Mouse (Mus musculus) macrophage (primary cell): ENCODE data around the gene Glt1d1. TPM values are rescaled to one million over a fixed set of nuclear protein-coding genes. Genes with fewer than 3 reads are reported as not detected.

Experiments
- H3K27ac ChIP-seq: fragments of 350-480 bp; formaldehyde crosslinking; 2 replicates; pipeline ENCODE4 v1.9.0; 2021
- H3K36me3 ChIP-seq: fragments of 350-480 bp; formaldehyde crosslinking; 2 replicates; pipeline ENCODE4 v1.9.0; 2021; ENCODE audit errors: inconsistent target
- H3K4me3 ChIP-seq: fragments of 350-480 bp; formaldehyde crosslinking; 2 replicates; pipeline ENCODE4 v1.9.0; 2021; ENCODE audit errors: inconsistent target
- H3K79me2 ChIP-seq: fragments of 350-480 bp; formaldehyde crosslinking; 2 replicates; pipeline ENCODE4 v1.9.0; 2021; ENCODE audit errors: inconsistent target
- WGBS: methylation state at CpG from one replicate; pipeline ENCODE4 v1.1.7; 2026; ENCODE audit warnings: inconsistent platforms; ENCODE audit not compliant: missing documents; 5-methylcytosine and 5-hydroxymethylcytosine counted together
- polyA plus RNA-seq: library from polyadenylated mRNA; stranded (reverse); fragments of 250-400 nt; gene quantifications from 3 replicates; pipeline ENCODE4 v1.2.4, GENCODE M21; 2018; ENCODE audit warnings: inconsistent platforms

Gene Glt1d1
- polyA plus RNA-seq, 1 experiment from 2014 or later = 0.09 TPM

DNA sequence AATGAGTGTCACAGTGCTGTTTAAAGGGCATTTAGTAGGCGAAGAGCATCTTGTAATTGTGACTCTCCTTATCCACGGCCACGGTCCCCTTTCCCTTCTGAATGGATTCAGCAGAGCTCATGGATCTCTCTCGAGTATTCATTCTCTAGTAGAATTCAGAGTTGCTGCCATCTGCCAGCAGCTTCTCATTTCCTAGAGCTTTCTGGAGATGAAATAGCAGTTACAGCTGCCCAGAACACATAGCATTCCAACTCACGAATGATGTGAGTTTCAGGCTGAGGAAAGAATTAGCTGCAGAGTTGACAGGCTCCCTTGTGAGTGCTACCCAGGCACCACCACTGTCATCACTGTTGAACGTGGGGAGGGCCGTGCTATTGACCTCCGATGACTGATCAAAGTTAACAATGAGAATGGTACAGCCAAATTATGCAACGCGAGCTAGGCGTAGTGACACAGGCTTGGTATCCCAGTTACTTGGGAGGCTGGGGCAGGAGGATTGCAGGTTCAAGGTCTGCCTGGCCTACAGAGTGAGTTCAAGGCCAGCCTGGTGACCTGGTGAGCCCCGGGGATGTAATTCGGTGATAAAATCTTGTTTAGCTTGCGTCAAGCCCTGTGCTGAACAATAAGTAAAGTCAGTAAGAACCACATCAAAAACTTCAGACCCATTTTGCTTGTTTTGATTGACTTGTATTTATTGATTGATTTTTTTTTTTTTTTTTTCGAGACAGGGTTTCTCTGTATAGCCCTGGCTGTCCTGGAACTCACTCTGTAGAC, 9.3 kb downstream of the Glt1d1 start:
- Histone ChIP-seq H3K79me2 (no peaks in the 10 kb centered on the region), H3K27ac (no peak overlapping the region), H3K4me3 (no peak overlapping the region), H3K36me3 (no peaks in the 10 kb centered on the region)
- 98% methylated on average over 12 of the region's 15 CpGs for WGBS

DNA sequence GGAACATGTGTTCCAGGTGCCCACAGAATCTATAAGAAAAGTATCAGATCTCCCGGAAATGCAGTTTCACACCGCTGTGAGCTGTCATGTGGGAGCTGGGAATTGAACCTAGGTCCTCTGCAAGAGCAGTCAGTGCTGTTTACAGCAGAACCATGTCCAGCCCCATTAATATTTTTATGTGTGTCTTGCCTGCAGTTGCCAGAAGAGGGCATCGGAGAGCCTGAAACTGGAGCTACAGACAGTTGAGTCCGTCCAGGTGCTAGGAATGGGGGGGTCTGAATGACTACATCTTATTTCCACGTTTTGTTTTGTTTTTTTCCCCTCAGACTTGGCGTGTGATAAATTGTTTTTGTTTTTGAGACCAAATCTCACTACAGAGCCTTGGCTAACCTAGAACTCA, 16.0 kb downstream of the Glt1d1 start:
- Histone ChIP-seq H3K27ac (no peak overlapping the region), H3K36me3 (no peaks in the 10 kb centered on the region), H3K79me2 (no peaks in the 10 kb centered on the region), H3K4me3 (no peak overlapping the region)
- 76% methylated on average over 6 of the region's 6 CpGs for WGBS

DNA sequence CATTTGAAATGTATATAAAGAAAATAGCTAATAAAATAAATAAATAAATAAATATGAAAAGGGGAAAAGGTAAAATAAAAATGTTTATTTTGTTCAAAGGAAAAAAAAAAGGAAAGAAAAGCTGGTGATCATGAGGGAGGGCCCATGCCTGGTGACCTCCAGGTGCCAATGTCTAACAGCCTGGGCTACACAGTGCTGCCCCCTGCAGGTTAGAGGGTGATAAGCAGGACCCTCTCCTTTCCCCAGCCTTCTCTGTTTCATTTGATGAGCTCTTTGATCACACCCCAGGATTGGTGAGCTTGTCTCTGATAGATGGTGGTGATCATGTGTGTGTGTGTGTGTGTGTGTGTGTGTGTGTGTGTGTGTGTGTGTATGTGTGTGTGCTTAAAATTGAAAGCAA, 17.0 kb downstream of the Glt1d1 start:
- Histone ChIP-seq H3K79me2 (no peaks in the 10 kb centered on the region), H3K36me3 (no peaks in the 10 kb centered on the region), H3K27ac (no peak overlapping the region), H3K4me3 (no peak overlapping the region)

DNA sequence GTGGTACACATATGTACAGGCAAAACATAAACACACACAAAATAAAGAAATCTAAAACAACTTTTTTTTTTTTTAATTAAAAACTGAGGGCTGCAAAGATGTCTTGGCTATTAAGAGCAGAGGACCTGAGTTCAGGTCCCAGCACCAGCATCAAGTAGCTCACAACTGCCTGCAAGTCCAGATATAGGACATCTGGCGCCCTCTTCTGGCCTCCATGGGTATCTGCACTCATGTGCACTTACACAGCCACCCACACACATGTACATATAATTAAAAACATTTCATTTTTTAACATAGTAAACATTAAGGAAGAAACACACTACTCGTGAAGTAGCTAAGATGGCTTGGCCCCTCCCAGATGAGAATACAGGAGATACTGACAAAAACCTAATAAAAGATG, 26.2 kb downstream of the Glt1d1 start:
- no peaks in the 10 kb centered on the region for H3K79me2 ChIP-seq
- no peaks in the 10 kb centered on the region for H3K36me3 ChIP-seq
- no peak overlapping the region for H3K4me3 ChIP-seq
- WGBS = 92% methylated on average over 2 of the region's 2 CpGs
- H3K27ac ChIP-seq = no peak overlapping the region

DNA sequence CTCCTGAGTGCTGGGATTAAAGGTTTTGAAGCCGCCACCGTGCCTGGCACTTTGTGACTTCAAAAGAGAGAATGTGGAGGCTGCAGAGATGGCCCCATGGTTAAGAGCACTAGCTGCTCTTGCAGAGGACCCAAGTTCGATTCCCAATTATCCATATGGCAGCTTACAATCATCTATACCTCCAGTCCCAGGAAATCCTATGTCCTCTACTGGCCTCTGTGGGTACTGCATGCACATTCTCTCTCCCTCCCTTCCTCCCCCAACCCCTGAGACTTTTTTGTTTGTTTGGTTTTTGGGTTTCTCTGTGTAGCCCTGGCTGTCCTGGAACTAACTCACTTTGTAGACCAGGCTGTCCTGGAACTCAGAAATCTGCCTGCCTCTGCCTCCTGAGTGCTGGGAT, 27.2 kb downstream of the Glt1d1 start:
- H3K79me2 ChIP-seq = no peaks in the 10 kb centered on the region
- no peak overlapping the region for H3K4me3 ChIP-seq
- 86% methylated on average over 3 of the region's 3 CpGs for WGBS
- H3K36me3 ChIP-seq = no peaks in the 10 kb centered on the region
- H3K27ac ChIP-seq = no peak overlapping the region

DNA sequence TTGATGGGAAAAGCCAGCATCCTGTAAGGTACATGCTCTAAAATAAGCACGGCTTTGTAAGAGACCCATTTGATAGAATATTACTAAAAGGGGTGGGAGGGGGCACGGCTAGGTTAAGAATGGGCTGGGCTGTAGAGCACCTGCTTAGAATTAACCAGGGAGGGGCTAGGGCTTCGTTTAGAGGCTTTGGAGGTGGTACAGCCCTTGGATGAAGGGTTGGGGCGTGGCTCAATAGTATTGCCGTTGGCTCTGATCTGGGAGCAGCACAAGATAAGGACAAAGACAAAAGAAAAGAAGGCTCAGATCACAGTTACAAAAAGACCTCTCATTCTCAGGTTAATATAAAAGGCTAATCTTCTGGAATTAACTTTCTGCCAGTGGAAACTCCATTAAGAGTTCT, 28.2 kb downstream of the Glt1d1 start:
- Histone ChIP-seq H3K4me3 (no peak overlapping the region), H3K27ac (no peak overlapping the region), H3K79me2 (no peaks in the 10 kb centered on the region), H3K36me3 (no peaks in the 10 kb centered on the region)
- 86% methylated on average over 5 of the region's 5 CpGs for WGBS

DNA sequence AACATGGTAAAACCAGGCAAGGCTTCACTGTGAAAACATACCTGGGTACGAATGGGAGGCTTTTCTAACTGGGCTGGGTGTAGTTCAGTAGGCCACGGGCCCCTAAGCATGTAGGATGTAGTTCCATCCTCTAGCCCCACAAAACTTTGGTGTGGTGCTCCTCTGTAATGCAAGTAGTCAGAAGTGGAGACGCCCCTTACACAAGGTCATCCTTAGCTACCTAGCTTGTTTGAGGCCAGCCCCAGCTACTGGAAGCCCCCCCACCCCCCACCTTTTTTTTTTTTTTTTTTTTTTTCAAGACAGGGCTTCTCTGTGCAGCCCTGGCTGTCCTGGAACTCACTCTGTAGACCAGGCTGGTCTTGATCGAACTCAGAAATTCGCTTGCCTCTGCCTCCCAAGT, 28.9 kb downstream of the Glt1d1 start:
- Histone ChIP-seq H3K36me3 (no peaks in the 10 kb centered on the region), H3K79me2 (no peaks in the 10 kb centered on the region), H3K27ac (no peak overlapping the region), H3K4me3 (no peak overlapping the region)
- WGBS = 94% methylated on average over 4 of the region's 5 CpGs

DNA sequence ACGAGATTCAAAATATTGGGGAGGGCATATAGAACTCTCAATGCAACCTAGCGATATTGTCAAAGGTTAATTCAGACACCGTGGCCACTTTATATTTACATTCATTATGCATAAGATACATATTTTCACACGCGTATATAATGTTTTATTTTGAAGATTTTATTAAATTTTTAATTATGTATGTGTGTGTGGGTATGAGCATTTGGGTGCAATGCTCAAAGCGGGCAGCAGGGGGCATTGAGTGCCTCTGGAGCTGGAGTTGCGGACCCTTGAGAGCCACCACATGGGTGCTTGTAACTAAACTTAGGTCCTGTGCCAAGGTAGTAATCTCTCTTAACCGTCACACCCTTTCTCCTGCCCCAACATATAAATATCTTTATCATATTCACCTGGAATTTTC, 41.9 kb downstream of the Glt1d1 start:
- Histone ChIP-seq H3K79me2 (no peaks in the 10 kb centered on the region), H3K36me3 (no peaks in the 10 kb centered on the region), H3K27ac (no peak overlapping the region), H3K4me3 (no peak overlapping the region)
- 97% methylated on average over 8 of the region's 8 CpGs for WGBS

DNA sequence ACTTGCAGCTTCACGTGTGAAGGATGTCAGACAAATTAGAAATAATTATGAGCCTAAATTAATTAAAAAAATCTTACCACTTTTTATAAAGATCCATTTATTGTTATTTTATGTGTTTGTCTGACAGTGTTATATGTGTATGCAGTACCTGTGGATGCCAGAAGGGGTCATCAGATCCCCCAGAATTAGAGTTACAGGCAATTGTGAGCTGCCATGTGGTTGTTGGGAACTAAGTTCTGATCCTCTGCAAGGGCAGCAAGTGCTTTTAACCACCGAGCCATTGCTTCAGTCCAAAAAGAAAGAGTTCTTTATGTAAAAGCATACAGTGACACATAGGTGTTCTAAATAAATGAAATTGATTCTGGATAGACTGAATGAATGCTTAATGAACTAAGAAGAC, 45.5 kb downstream of the Glt1d1 start:
- Histone ChIP-seq H3K79me2 (no peaks in the 10 kb centered on the region), H3K36me3 (no peaks in the 10 kb centered on the region), H3K27ac (no peak overlapping the region), H3K4me3 (no peak overlapping the region)
- 82% methylated on average over 2 of the region's 2 CpGs for WGBS

DNA sequence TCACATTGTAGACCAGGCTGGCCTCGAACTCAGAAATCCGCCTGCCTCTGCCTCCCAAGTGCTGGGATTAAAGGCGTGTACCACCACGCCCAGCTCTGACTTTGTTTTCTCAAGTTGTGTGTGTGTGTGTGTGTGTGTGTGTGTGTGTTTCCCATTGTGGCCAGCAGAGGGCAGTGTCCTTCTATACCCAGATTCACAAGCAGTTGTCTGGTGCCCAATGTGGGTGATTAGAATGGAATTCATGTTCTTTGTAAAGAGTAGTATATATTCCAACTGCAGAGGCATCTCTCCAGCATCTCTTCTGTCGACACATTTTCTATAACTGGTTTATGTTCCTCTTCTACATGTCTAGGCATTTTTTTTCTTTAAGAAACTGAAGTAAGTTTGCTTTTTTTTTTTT, 46.4 kb downstream of the Glt1d1 start:
- WGBS = 93% methylated on average over 5 of the region's 5 CpGs
- Histone ChIP-seq H3K36me3 (no peaks in the 10 kb centered on the region), H3K4me3 (no peak overlapping the region), H3K79me2 (no peaks in the 10 kb centered on the region), H3K27ac (no peak overlapping the region)

DNA sequence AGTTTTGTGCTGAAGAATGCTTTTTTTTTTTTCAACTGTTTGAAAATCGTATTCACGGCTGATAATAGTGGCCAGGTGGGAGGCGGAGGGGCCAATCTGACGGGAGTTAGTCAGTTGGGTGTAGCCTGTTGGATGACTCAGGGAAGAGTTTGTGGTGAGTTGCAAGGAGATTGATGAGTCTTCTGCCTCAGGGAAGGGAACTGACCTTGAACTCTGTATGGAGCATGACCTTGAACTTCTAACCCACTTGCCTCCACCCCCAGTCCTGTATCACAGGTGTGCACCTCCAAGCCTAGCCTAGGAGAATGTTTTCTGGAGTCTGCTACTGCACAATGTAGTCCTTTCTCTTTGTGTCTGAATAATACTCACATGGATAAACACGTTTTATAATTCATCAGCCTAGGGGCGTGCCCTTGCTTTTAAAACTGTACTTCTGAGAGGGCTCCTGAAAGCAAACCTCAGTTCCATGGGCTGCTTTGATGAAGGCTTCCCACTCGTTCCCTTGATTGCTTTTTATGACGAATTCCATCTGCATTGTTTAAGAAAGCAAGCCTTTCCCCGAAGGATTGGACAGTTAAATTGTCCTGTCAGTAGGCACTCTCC, 56.6 kb downstream of the Glt1d1 start:
- Histone ChIP-seq H3K79me2 (no peaks in the 10 kb centered on the region), H3K4me3 (no peak overlapping the region), H3K36me3 (no peaks in the 10 kb centered on the region), H3K27ac (no peak overlapping the region)
- WGBS = 85% methylated on average over 9 of the region's 9 CpGs

DNA sequence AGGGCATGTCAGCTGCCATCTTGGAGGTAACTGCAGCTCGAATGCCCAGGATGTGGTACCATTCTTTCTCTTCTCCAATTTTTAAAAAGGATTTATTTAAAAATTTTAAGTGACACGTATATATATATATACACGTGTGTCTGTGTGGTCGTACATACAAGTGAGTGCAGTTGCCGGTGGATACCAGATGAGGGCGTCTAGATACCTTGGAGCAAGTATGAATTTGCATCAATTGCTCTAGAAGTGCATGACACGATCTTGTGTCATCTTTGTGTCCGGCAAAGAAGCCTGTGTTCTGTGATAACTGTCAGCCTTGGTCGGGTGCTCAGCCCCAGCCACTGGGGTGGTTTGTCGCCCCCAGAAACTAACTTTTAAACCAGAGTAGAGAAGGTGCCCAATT, 59.0 kb downstream of the Glt1d1 start:
- Histone ChIP-seq H3K27ac (no peak overlapping the region), H3K36me3 (no peaks in the 10 kb centered on the region), H3K79me2 (no peaks in the 10 kb centered on the region), H3K4me3 (no peak overlapping the region)
- 93% methylated on average over 10 of the region's 10 CpGs for WGBS

DNA sequence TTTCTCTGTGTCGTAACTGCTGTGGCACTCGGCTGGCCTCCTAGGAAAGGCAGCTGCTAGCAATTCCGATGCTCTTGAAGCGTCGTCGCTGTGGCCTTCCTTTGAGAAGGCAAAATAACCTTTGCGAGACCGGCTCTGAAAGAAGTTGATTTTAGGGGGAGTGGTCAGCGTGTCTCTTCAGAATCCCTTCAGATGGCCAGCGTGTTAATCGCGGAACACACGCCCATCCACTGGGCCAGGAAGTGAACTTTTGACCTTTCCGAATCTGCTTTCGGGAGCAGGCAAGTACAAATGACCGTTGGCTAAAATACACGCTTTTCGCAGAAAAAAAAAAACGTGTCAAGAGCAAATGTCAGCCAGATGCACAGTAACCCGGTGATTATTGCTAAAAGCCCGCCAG, 59.5 kb downstream of the Glt1d1 start:
- 83% methylated on average over 21 of the region's 21 CpGs for WGBS
- no peak overlapping the region for H3K4me3 ChIP-seq
- no peaks in the 10 kb centered on the region for H3K79me2 ChIP-seq
- H3K36me3 ChIP-seq = no peaks in the 10 kb centered on the region
- H3K27ac ChIP-seq = no peak overlapping the region

DNA sequence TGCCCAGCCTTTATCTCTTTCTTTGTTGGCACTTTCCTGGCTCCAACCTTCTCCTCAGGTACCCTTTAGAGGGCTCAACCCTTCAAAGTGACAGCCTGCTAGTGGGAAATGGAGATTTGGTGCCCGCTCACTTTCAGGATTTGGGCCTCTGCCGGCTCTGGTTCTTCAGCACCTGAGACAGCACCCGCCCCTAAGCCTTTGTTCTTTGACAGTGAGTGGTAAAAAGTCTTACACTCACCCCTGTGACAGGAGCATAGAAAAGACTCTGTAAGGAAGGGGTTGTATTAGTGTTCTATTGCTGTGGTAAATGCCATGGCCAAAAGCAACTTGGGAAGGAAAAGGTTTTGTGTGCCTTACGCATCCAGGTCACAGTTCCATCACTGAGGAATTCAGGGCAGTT, 63.8 kb downstream of the Glt1d1 start:
- Histone ChIP-seq H3K79me2 (no peaks in the 10 kb centered on the region), H3K36me3 (no peaks in the 10 kb centered on the region), H3K27ac (no peak overlapping the region), H3K4me3 (no peak overlapping the region)
- 70% methylated on average over 4 of the region's 4 CpGs for WGBS

DNA sequence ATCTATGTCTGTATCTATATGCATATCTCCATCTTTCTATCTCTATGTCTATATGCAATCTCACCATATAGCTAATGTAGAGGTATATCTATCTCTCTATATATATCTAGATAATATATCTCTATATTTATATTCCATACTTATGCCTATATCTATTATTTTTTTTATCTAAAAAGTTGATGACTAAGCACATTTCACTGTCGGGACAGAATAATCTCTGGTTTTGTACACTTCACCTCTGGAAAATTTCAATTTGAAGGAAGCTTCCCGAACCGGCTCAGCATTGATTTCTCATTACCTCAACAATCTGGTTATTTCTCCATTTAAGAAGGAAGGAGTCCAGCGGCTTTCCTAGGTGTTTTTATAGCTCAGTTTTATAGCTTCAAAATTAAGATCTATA, 64.5 kb downstream of the Glt1d1 start:
- Histone ChIP-seq H3K36me3 (no peaks in the 10 kb centered on the region), H3K4me3 (no peak overlapping the region), H3K27ac (no peak overlapping the region), H3K79me2 (no peaks in the 10 kb centered on the region)
- 88% methylated on average over 4 of the region's 4 CpGs for WGBS

DNA sequence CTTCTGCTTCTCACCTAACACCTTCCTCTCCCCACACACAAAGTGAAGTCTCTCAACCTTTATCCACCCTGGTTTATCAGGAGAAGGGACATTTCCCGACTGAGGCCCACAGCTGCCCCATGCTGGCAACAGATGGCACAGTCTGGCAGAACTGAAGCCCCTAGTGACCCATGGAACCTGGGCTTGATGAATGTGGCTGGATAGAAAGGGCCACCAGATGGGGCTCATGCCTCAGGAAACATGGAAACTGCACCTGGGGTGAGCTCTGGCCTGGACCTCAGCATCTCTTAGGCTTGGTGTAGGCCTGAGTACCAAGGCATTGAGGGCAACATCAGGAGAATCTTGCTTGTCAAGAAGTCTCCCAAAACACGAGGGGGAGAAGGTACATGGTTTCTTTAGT, 66.5 kb downstream of the Glt1d1 start:
- no peak overlapping the region for H3K4me3 ChIP-seq
- H3K36me3 ChIP-seq = no peaks in the 10 kb centered on the region
- no peaks in the 10 kb centered on the region for H3K79me2 ChIP-seq
- 63% methylated on average over 2 of the region's 2 CpGs for WGBS
- no peak overlapping the region for H3K27ac ChIP-seq
